Mouse (Mus musculus) kidney, embryonic 16.5 days (tissue): ENCODE data around the gene Ptbp2. TPM values are rescaled to one million over a fixed set of nuclear protein-coding genes. Genes with fewer than 3 reads are reported as not detected.

Experiments
- ATAC-seq: fragments of 200-750 bp; cut with Nextera tagmentation; 2 replicates; pipeline ENCODE4 v1.8.0; 2017; ENCODE audit warnings: moderate TSS enrichment; ENCODE audit not compliant: low FRiP score, low TSS enrichment
- H3K27ac ChIP-seq: fragments of 300-500 bp; sonication (generic); 2 replicates; pipeline ENCODE4 v1.5.1; 2014; ENCODE audit warnings: low read length
- H3K27me3 ChIP-seq: fragments of 300-500 bp; sonication (generic); 2 replicates; pipeline ENCODE4 v1.6.1; 2014; ENCODE audit warnings: low read length, control low read depth, mixed read lengths; ENCODE audit not compliant: insufficient read depth
- H3K36me3 ChIP-seq: fragments of 300-500 bp; sonication (generic); 2 replicates; pipeline ENCODE4 v1.6.1; 2014; ENCODE audit warnings: low read length, control low read depth, mixed read lengths; ENCODE audit not compliant: insufficient read depth
- H3K4me1 ChIP-seq: fragments of 300-500 bp; sonication (generic); 2 replicates; pipeline ENCODE4 v1.6.1; 2014; ENCODE audit warnings: low read length, control low read depth, mixed read lengths; ENCODE audit not compliant: insufficient read depth
- H3K4me2 ChIP-seq: fragments of 300-500 bp; sonication (generic); replicated peaks from 2 replicates; pipeline ENCODE4 v1.6.1; 2014; ENCODE audit warnings: low read depth, low read length
- H3K4me3 ChIP-seq: fragments of 300-500 bp; sonication (generic); 2 replicates; pipeline ENCODE4 v1.5.1; 2014; ENCODE audit warnings: mild to moderate bottlenecking, low read length
- H3K9ac ChIP-seq: fragments of 300-500 bp; sonication (generic); replicated peaks from 2 replicates; pipeline ENCODE4 v1.6.1; 2014; ENCODE audit warnings: low read length
- H3K9me3 ChIP-seq: fragments of 300-500 bp; sonication (generic); 2 replicates; pipeline ENCODE4 v1.6.1; 2016; ENCODE audit warnings: low read length, control low read depth
- WGBS: fragments of 180-500 bp; shearing (Covaris S2); extraction: QIAGEN DNeasy Blood & Tissue Kit; methylation state at CpG from one replicate; pipeline ENCODE4 v1.1.7; 2014; 5-methylcytosine and 5-hydroxymethylcytosine counted together
- polyA plus RNA-seq: library from polyadenylated mRNA; unstranded; fragments of >200 nt; fragmentation: Nextera tagmentation; extraction: Ambion mirVana; gene quantifications from 2 replicates; pipeline ENCODE4 v1.2.1, GENCODE M21; 2015

Ptbp2 gene
- 54.6 and 57.7 TPM in 2 replicates for polyA plus RNA-seq

DNA sequence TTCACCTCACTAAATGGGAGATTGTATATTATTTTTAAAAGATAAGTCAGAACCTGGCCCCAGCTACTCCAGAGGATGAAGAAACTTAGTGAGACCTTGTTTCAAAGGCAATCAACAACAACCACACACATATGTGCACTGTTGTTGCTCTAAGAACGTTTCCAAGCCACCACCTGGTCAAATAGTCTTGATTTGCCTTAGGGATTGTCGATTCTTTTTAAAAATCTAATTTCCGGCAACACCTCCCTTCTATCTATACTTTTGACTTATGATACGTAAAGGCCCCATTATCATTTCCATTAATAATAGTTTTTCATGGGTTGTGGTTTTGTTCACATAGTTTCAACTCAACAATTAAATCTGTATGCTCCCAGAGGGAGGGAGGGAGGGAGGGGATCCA lies at the start of gene Ptbp2:
Gene Ptbp2, minus strand, starts transcription at position 101 of the 400 bp plus-strand sequence.
- Histone ChIP-seq H3K4me1 (peaks cover 15% of the 10 kb centered on the region), H3K9ac (peak within 1 kb of the TSS; percentile 94), H3K27ac (peak within 1 kb of the TSS; percentile 94; the same call in 1 of the 2 replicates), H3K27me3 (no peaks in the 10 kb centered on the region), H3K36me3 (peaks cover 3% of the 10 kb centered on the region; the same call in 1 of the 2 replicates), H3K4me3 (peak within 1 kb of the TSS; percentile 83), H3K9me3 (no peaks in the 10 kb centered on the region), H3K4me2 (peak within 1 kb of the TSS; percentile 45)
- no peak for ATAC-seq
- 79% methylated on average over 4 of the region's 4 CpGs for WGBS

DNA sequence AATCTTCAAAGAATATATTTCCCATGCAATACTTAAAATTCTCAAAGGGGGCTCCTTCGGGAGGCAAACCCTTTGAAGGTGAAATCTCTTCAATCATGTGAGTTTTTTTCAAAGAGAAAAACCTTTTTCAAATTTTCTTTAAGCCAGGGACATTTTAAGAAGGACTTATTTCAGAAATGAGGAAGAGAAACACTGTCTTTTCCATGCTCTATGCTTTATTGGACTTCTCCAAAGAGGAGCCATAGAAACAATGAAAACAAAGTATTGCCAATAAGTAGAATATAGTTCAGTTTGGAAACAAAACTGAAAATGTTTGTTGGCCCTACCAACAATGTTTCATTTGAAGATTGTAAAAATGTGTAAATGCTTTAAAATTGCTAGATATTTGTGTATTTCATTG lies 30.4 kb upstream of the Ptbp2 start:
- Histone ChIP-seq H3K4me1 (no peaks in the 10 kb centered on the region), H3K36me3 (no peaks in the 10 kb centered on the region), H3K9ac (no peak overlapping the region), H3K4me3 (no peak overlapping the region), H3K4me2 (no peak overlapping the region), H3K9me3 (no peaks in the 10 kb centered on the region), H3K27ac (no peak overlapping the region), H3K27me3 (no peaks in the 10 kb centered on the region)
- WGBS: 60% methylated on average over 1 of the region's 1 CpGs
- no peak for ATAC-seq

DNA sequence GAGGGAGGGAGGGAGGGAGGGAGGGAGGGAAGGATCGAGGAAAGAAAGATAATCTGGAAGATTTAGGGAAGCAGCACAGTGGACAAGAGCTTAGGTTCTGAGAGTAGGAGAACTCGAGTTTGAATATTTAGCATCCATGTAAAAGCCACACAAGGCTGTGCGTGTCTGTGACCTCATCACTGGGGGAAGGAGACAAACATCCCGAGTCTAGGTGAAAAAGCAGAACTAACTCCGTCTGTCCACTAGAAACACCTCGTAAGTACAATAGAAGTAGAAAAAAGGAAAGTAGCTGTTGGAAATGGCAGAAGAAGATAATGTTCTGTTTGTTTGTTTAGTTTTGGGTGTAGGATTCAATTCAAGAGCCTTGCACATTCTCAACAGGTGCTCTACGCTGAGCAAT lies 21.9 kb upstream of the Ptbp2 start:
- no peaks in the 10 kb centered on the region for H3K36me3 ChIP-seq
- no peak overlapping the region for H3K4me2 ChIP-seq
- no peak overlapping the region for H3K4me3 ChIP-seq
- H3K9ac ChIP-seq: no peak overlapping the region
- H3K4me1 ChIP-seq: no peaks in the 10 kb centered on the region
- H3K9me3 ChIP-seq: no peaks in the 10 kb centered on the region
- 72% methylated on average over 7 of the region's 7 CpGs for WGBS
- no peak overlapping the region for H3K27ac ChIP-seq
- no peaks in the 10 kb centered on the region for H3K27me3 ChIP-seq
- no peak for ATAC-seq

DNA sequence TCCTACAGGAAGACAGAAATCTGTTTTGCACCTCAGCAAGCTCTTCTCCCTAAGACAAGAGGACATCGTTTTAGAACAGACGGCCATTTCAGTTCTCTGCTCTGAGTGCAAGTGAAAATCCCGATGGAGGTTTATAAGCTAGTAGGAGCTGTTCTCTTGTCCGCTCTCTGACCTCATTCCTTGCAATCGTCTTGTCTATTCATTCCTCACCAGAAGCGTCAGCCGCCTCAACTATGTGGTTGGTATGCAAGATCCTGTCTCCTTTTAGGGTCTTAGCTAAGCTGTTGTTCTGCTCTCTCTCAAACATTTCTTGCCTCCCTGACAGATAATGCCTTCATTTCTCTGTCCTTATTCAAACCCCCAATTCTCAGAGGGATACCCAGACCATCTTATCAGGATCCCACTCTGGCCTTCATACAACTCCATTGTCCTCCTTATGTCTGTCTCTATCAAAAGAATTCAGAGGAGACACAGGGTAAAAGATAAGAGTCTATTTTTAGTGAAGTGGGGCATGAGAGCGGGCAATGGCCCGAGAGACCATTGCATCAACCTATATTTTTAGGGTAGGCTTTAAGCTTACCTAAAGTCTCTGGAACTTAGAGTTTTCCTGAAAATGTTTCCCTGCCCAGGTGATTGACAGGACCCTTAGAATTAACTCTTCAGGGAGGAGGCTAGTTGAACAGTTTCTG lies 10.6 kb upstream of the Ptbp2 start:
- no peaks in the 10 kb centered on the region for H3K27me3 ChIP-seq
- no peaks in the 10 kb centered on the region for H3K4me1 ChIP-seq
- no peak overlapping the region for H3K9ac ChIP-seq
- H3K9me3 ChIP-seq: no peaks in the 10 kb centered on the region
- WGBS: 85% methylated on average over 9 of the region's 9 CpGs
- H3K4me2 ChIP-seq: no peak overlapping the region
- H3K27ac ChIP-seq: no peak overlapping the region
- H3K36me3 ChIP-seq: no peaks in the 10 kb centered on the region
- H3K4me3 ChIP-seq: no peak overlapping the region
- ATAC-seq: no peak

DNA sequence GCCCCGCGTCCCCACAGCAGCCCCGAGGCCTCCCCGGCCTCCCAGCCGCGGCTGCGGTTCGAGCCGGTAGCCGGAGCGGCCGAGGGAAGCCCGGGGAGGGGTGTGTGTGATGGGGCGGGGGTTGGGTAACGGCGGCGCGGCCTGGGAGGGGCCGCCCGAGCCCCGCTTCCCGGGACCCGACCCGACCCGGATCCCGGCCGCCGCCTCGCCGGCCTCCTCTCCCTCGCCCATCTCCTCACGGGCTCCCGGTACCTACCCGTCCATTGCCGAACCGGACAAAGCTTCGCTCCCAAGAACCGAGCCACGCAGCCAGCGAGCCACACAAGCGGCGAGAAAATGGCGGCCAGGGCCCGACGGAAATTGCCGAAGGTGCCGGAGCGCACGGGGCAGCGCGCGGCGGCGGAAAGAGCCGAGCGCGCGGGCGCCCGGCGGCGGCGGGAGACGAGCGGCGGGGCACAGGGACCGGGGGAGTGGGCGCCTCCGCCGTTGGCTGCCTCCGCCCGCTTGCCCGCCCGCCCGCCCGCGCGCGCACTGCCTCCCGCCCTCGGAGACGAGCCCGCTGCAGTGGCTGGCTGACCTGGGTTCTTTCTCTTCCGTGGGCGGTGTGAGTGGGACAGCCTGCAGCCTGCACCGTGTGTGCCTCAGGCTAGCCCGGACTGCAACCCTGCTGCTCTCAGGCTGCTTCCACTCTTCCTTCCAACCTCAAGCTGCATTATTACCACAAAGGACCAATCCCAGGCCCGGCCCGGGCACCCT lies 1.1 kb downstream of the Ptbp2 start:
- WGBS: under 1% methylated on average over 50 of the region's 89 CpGs
- peak overlapping the region; percentile 82 for H3K4me2 ChIP-seq
- peak; percentile 94 for ATAC-seq
- no peaks in the 10 kb centered on the region for H3K9me3 ChIP-seq
- peaks cover 18% of the 10 kb centered on the region for H3K4me1 ChIP-seq
- peak overlapping the region; percentile 83 for H3K4me3 ChIP-seq
- H3K36me3 ChIP-seq: peaks cover 8% of the 10 kb centered on the region; the same call in 1 of the 2 replicates
- peak overlapping the region; percentile 94 for H3K9ac ChIP-seq
- no peaks in the 10 kb centered on the region for H3K27me3 ChIP-seq
- H3K27ac ChIP-seq: peak overlapping the region; percentile 94

DNA sequence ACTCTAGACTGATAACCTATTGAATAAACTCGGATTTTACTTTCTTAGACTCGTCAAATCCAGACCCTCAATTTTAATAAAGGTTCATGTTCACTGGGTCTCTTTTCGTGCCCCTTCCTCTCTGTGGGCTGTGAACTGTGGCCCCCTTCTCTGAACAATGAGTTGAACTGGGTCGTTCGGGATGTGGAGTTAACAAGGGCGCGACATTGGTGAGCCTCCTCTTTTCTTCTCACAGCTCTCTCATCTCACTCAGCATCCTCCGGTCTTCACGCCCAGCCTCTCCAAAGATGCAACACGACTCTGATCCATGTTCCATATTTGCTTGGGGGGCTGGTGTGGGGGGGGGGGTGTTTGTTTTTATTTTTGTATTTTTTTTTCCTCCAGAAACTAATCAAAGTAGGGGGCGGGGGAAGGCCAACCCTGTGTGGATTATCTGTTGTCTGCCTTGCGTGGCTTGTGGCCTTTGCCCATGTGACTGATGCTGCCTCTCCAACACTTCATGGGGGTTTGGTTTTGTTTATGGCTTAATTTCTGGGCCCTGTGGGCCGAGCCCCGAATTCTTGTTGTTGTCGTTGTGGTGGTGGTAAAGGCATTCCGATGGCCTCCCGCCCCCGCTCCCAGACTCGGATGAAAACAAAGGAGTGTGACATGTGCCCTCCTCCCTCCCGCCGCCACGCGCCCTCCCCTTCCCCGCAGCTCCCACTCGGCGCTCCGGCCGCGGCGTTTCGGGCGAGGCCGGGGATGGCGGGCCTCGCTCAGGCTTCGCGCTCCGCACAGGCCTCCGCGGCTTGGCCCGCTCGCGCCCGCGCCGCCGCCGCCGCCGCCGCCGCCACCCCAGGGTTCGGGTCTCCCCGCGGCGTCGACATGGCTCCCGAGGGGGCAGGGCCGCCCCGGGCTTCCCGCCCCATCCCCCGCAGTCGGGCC lies 2.0 kb downstream of the Ptbp2 start:
- Histone ChIP-seq H3K4me1 (peaks cover 18% of the 10 kb centered on the region), H3K9me3 (no peaks in the 10 kb centered on the region), H3K27ac (peak overlapping the region; percentile 94), H3K4me3 (peak overlapping the region; percentile 83), H3K36me3 (peaks cover 8% of the 10 kb centered on the region; the same call in 1 of the 2 replicates), H3K4me2 (peak overlapping the region; percentile 82), H3K9ac (peak overlapping the region; percentile 94), H3K27me3 (no peaks in the 10 kb centered on the region)
- WGBS: under 1% methylated on average over 45 of the region's 63 CpGs
- peak; percentile 74 for ATAC-seq

DNA sequence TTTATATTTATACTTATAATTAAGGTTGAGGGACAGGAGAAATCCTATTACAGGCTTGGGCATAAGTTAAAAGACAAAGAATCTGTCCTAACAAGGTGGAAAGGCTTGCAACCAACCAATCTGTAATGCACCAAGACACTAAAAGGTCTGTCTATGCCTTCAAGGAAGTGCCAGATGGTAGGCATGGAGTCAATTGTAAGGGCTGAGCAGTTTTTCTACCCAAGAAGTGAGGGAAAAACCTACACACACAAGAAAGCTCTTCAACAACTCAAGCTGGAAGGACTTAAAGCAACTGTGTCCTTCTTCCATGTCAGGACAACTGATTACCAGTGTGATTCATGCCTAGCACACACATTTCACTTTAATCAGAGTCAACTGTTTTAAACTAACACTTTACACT lies 3.4 kb downstream of the Ptbp2 start:
- peak overlapping the region; percentile 25 for H3K4me3 ChIP-seq
- peaks cover 8% of the 10 kb centered on the region; the same call in 1 of the 2 replicates for H3K36me3 ChIP-seq
- no peaks in the 10 kb centered on the region for H3K27me3 ChIP-seq
- peak overlapping the region; percentile 51 for H3K4me2 ChIP-seq
- peak overlapping the region; percentile 53 for H3K9ac ChIP-seq
- no peak for ATAC-seq
- no peaks in the 10 kb centered on the region for H3K9me3 ChIP-seq
- peaks cover 26% of the 10 kb centered on the region for H3K4me1 ChIP-seq
- H3K27ac ChIP-seq: peak overlapping the region; percentile 38; the same call in 1 of the 2 replicates

DNA sequence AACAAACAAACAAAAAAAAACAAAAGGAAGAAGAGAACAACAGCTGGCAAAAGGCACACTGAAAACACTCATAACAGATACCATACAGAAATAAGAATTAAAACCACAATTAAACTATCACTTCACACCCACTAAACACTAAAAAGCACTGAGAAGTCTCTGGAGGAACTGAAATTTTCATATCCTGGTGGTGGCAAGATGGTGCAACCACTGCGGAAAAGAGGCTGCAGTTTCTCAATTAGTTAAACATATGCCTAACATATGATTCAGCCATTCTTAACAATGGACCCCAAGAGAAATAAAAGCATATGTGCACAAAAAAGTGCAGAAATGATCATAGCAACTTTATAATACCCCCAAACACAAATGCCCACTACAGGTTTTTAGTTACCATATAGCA lies 5.0 kb downstream of the Ptbp2 start:
- H3K36me3 ChIP-seq: peaks cover 8% of the 10 kb centered on the region; the same call in 1 of the 2 replicates
- no peaks in the 10 kb centered on the region for H3K27me3 ChIP-seq
- no peak overlapping the region for H3K9ac ChIP-seq
- WGBS: 100% methylated on average over 1 of the region's 1 CpGs
- H3K4me1 ChIP-seq: peaks cover 29% of the 10 kb centered on the region
- no peak overlapping the region for H3K4me2 ChIP-seq
- ATAC-seq: no peak
- H3K4me3 ChIP-seq: no peak overlapping the region
- H3K9me3 ChIP-seq: no peaks in the 10 kb centered on the region
- H3K27ac ChIP-seq: no peak overlapping the region

DNA sequence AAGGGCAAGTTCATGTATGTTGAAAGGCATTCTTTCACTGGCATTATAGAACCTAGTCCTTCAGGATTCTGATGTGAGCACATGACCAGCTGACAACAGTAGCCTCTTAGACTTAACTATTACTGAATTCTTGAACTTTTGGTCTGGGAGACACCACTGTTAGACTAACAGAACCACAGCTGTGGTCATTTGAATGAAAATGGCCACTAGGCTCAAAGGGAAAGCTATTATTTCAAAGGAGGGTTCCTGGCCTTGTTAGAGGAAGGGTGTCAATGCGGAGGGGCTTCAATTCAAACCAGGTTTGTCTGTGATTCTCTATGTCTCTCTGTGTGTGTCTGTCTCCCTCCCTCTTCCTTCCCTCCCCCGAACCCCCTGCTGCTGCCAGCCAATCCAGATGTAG lies 5.8 kb downstream of the Ptbp2 start:
- 59% methylated on average over 2 of the region's 2 CpGs for WGBS
- Histone ChIP-seq H3K9ac (no peak overlapping the region), H3K36me3 (peaks cover 8% of the 10 kb centered on the region; the same call in 1 of the 2 replicates), H3K4me3 (no peak overlapping the region), H3K4me2 (no peak overlapping the region), H3K27me3 (no peaks in the 10 kb centered on the region), H3K27ac (no peak overlapping the region), H3K4me1 (peaks cover 26% of the 10 kb centered on the region), H3K9me3 (no peaks in the 10 kb centered on the region)
- ATAC-seq: no peak
